Mouse (Mus musculus) brain, embryonic 18.5 days (tissue): Measurements from ENCODE around the gene Serpind1.

Experiments
- DNase-seq: peaks from one replicate; pipeline ENCODE4 v3.0.0-alpha.2; 2012; ENCODE audit warnings: low read depth, low spot score

The Serpind1 gene

DNA sequence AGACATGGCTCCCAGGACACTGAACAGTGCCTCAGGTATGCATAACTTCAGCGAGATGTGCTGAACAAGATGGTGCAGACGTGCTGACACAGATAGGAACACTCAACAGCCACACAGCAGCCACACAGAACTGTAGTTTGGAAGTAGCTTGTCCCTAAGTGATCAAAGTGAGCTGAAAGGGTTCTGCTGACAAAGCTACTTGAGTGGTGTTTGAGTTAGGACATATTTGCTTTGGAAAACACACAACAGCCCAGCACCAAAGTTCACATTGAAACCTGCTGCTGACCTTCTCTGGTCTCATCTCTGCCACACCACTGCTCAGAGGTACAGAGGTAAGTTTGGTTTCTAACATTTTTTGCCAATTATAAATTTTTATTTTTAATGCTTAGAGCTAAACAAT, at the start of gene Serpind1:
Serpind1 (plus strand) TSS at position 256 of the 400 bp plus-strand sequence.
- no peak for DNase-seq

DNA sequence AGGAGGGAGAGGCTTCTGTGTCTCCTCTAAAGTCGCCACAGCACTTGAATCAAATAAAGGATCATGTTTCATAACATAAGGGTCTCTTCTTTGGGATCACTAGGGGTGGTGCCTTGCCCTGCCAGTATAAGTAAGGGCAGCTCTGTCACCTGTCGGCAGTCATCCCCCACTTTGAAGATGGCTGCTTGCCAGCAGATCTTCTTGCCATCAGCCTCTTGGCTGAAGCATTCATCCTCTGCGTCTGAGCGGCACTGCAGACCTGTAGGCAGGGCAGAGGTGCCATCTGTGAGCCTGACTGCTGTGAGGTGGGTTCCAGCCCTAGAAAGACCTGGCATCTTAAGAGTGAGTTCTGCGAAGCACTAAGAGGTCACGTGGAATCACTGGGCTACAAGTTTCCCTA, 48.0 kb upstream of the Serpind1 start:
- no peak for DNase-seq

DNA sequence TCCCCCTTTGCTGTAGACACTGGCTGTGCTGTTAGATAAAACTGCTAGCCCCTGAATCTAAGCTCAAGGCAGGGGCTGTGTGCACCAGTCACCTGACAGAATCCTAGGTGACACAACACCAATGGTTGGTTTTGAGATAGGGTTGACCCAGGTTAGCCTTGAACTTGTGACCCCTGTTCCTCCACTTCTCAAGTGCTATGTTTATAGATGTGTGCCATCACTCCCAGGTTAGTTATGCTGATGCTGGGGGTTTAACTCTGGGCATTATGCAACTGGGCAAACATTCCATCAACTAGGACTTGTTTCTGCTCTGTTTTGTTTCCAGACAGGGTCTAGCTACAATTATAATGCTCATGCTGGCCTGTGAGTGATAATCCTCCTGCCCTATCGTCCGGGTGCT, 44.1 kb upstream of the Serpind1 start:
- no peak for DNase-seq

DNA sequence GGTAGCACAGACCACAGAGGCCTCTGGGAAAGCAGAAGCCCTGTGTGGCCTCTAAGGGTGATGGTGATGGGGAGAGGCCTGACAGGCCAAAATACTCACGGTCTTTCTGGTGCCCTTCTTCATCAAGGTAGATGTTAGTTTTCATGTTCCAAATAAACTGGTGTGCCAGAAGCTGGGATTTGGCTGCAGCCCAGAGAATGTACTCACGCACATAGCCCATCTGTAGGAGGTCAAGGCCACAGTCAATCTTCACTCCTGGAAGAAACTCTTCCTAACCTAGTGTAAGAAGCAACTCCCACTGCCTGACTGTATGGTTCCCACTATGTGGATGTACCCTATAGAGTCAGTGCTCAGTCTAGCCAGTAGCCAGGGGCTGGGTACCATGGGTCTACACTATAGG, 40.2 kb upstream of the Serpind1 start:
- DNase-seq: no peak

DNA sequence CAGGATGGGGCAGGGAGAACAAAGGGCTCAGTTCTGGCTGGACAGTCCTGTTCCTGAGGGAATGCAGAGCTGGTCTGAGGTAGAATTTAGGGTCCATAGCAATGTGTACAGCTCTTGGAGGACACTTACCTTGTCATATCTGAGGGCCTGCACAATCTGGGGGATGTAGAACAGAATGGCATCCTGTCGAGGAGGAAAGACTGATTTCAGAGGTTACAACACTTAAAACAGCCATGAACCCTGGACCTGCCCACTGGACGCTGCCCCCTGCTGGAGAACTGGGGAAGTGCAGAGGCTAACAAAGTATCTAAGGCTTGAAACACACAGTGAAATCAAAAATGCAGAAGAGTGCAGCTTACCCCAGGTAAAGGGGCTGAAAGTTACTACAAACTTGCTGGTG, 38.4 kb upstream of the Serpind1 start:
- no peak for DNase-seq

DNA sequence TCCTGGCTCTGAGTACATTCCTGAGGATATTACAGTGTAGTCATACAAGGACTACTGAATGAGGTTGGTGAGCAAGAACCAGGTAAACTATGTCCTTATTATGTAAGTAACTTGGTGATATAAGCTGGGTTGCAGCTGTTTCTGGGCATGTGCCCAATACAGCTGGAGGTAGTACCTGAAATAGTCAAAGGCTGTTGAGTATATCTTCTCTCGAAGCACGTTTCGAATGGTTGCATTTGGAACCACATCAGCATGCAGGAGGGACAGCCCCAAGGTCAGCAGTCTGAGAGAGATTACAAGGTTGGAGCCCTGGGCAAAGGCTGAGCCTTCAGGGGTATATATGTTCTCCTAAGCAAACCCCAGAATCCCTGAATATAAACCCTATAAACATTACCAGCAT, 30.4 kb upstream of the Serpind1 start:
- no peak for DNase-seq

DNA sequence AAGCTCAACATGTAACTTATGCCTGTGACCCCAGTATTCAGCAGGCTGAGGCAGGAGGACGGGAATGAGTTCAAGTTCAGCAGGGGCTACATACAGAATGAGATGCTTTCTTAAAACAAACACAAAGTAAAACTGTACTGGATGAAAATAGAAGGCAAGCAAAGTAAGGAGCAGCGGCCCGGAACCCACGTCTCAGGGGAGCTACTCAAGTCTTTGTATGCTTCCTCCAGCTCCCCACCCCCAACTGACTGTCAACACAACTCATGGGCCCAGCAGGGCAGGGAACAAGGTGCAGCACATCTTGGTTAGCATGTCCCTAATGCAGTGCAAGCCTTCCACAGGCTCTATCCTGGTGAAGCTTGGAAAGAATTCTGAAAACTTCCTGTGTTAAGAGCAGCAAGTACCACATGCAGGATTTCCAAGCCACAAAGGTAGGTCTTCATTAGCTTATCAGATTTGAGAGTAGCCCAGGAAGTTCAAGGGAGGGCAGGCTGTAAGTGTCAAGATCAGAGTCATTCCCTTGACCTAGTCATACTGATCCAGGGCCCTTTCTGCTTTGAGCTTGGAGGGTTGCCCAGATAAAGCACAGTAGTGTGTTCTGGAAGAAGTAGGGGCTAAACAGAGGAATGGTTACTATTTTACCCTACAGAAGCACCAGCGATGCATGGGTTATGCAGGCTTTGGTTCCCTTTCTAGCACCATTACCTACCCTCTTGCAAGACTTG, 27.5 kb upstream of the Serpind1 start:
- DNase-seq: no peak

DNA sequence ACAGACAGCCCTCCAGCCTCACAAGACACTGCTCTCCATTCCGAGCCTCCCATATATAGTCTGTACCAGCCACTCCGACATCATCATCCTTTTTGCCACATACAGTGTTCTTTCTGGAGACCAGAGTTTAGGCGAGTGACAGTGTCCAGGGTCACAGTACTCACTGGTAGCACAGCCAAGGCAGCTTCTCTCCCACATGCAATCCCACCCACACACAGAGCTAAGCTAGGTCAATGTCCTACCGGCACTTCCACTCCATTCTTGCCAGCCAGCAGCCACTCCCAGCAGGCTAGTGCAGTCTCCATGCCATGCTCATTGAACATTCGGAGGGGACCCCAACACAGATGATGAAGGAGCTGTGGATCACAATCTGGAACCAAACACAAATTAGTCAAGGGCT, 23.7 kb upstream of the Serpind1 start:
- no peak for DNase-seq

DNA sequence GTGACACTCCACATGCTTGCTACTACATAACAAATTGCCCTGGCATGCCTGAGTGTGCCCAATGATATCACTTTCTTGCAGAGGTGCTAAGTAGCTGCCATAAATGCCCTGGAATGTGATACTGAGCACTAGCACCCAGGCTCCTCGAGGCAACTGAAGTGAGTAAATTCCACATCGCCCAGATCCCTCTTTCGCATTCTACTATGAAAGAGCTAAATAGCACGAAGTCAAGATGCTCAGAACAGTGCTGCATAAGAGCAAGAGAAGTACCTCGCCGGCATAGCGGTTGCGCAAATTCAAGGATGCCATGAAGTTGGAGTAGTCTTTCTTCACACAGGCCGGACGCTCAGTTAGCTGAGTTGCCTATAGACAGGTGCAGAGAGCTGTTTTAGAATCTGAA, 22.1 kb upstream of the Serpind1 start:
- DNase-seq: no peak

DNA sequence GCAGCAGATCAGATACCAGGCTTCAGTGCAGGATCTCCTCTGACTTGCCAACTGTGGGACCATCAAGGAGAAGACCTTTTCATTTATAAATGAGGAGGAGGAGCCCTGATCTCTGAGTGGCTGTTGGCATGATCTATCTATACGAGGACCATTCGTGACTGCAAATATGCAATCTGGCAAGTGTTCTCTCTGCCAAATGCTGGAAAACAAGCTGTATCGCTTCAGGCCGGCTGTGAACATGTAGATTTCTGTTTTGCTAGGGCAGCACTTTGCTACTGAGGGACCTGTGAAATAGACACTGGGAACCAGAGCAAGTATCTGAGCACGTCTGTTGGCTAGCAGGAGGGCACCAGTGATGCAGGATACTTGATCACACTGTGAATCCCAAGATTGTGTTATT, 18.6 kb upstream of the Serpind1 start:
- no peak for DNase-seq

DNA sequence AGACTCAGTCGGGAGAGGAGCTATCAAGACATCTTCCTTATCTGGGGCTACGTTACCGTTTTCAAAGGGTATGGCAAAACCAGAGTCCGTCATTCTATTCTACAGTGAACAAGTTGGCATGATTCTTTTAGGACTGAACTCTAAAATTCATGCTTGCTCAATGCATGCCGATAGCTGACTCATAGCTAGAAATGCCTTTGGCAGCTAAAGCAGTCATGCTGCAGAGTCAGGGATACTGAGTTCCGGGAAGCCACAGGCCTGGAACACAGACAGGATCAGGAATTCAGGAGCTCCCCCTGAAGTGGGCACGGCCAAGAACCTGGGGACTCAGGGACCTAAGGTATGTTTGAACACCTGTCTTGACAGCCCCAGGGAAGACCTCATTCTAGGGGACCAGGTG, 14.6 kb upstream of the Serpind1 start:
- DNase-seq: no peak

DNA sequence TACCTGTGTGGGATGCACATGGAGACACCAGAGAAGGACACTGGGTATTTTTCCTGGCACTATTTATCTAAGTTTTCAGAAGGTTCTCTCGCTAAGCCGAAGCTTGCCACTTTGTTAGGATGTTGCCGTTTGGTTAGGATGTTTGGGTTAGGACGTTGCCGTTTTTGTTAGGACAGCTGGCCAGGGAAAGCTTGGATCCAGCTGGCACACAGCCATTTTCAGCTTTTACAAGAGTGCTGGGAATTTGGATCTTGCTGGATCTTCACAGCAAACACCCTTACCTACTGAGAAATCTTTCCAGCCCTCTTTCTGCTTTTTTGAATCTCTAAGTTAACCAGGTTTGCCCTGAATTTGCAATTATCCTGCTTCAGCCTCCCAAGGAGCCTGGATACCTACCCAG, 9.7 kb upstream of the Serpind1 start:
- no peak for DNase-seq

DNA sequence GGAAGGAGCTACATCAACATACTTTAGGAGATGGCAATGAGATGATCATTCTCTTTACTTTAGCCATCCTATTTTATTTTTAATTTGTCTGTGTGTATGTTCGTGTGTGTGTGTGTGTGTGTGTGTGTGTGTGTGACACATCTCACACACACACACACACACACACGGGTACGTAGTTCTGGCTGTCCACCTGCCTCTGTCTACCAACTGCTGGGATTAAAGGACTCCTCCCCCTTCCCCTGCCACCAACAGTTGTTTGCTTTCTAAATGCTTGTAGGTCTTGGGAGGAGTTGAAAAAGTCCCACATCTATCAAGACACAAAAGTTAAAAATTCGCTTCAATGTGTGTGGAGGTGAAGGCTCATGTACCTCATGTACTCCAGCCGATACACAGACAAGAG, 6.4 kb upstream of the Serpind1 start:
- no peak for DNase-seq

DNA sequence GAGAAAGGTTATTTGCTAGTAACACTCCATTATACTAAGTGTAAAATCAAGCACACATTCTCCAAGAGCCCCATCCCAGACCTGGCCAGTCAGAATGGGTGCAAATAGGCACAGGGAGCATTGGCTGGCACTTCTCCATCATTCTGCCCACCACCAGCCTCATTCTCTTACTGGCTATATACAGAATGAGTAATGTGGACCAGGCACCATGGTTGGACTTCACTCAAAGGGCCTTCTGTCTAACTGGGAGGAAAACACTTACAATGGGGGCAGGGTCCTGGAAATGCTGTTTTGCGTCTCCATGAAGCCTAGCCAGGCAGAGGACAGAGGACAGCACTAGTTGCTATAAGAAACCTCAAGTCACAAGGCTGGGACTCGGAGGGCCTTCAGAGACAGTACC, 5.1 kb upstream of the Serpind1 start:
- no peak for DNase-seq

DNA sequence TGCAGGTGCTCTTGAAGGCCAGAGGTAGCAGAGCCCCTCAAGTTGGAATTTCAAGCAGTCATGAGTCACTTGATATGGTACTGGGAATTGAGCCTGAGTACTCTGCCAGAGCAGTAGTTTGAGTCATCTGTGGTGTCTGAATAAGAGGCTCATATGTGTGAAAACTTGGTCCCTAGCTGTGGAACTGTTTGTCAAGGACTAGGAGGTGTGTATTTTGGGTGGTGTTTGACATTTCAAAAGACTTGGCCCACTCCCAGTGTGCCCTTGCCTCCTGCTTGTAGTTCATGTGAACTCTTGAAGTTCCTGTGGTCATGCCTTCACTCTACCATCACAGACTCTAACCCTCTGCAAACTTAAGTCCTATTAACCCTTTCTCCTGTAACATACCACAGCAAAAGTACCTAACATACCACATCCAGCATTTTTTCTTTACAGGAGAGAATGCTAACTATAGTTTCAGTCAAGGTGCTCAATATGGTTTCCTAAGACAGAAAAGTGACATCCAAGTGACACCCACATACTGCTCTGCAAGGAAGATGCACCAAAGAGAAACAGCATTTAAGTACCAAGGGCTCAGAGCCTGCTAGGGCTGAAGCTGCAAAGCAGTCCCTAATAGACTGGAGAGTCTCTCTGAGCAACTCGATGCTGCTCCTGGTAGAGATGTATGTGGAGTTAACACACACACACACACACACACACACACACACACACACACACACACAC, 1.2 kb upstream of the Serpind1 start:
- DNase-seq: no peak

DNA sequence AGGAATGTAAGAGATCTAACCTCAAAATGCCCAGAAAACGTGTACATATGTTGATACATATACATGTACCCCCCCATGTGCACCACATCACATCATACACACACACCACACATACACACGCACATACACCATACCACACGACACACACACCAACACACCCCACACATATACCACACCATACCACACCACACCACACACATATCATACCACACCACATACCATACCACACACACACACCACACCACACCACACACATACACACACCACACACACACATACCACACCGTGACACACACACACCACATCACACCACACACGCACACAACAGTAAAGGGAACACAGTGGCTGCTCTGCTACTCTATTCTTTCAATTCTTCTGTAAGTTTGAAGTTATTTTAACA, 684 bp downstream of the Serpind1 start:
- DNase-seq: no peak

DNA sequence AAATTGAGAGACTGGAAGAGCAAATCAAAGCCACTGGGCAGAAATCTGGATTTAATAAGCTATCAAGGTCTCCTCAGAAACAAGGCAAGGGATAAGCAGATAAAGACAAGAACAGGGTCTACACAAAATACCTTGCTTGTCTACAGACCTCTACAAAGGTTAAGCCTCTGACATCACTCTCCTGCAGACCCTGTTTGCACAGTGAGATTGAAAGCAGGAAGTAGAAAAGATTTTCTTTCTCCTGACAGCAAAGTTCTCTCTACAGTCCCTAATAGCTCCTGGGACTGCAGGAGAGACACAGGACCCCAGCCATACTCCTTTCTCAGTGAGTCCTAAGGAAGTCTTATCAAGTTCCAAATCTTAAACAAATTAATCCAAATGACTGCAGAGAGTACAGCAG, 3.4 kb downstream of the Serpind1 start:
- DNase-seq: no peak

DNA sequence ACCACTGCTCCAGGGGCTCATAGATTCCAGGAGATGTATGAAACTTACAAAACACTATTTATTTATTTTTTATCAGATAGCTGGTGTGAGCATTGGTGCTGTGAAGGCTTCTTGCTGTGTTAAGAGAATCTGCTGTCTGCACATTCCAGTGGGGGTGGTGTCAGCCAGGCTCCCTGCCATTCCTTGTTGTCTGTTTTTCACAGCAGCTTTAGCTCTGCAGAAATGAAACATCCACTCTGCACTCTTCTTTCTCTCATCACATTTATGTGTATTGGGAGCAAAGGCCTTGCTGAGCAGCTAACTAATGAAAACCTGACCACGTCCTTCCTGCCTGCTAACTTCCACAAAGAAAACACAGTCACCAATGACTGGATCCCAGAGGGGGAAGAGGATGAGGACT, 4.9 kb downstream of the Serpind1 start:
- no peak for DNase-seq

DNA sequence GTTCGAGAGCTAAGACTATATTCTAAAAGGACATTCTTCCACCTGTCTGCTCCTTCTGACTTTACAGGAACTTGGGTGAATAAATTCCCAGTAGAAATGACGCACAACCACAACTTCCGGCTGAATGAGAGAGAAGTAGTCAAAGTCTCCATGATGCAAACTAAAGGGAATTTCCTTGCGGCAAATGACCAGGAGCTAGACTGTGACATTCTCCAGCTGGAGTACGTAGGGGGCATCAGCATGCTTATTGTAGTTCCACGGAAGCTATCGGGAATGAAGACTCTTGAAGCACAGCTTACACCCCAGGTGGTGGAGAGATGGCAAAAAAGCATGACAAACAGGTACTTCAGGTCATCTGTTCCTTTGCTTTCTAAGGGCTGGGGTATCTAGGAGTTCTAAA, 8.5 kb downstream of the Serpind1 start:
- DNase-seq: no peak

DNA sequence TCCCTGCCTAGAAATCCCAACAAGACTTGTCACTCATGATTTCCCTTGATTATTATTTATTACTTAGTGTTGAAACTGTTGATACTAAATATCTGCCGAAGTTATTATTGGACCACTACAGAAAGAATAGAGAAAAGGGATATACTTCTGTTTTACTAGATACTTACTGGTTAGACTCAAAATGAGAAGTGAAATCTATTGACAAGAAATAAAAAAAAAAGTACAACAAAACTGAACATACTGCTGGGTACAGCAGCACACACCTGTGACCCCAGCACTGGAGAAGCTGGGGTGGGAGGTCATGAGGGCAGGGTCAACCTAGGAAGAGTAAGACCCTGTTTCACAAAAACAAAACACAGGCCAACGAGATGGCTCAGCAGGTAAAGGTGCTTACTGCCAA, 9.5 kb downstream of the Serpind1 start:
- no peak for DNase-seq

DNA sequence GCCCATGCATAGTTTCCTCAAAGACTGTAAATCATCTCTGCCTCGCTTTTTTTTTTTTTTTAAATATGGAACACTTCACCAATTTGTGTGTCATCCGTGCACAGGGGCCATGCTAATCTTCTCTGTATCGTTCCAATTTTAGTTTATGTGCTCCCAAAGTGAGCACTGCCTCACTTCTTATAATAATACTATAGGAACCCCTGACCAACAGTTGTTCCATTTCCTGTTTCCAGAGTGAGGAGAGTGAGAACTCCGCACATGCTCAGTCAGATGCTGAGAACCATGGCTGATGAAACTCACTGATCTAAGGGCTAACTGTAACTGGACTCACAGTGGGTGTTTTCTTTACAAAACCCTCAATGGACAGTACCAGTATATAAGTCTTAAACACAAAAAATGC, 10.7 kb downstream of the Serpind1 start:
- no peak for DNase-seq

DNA sequence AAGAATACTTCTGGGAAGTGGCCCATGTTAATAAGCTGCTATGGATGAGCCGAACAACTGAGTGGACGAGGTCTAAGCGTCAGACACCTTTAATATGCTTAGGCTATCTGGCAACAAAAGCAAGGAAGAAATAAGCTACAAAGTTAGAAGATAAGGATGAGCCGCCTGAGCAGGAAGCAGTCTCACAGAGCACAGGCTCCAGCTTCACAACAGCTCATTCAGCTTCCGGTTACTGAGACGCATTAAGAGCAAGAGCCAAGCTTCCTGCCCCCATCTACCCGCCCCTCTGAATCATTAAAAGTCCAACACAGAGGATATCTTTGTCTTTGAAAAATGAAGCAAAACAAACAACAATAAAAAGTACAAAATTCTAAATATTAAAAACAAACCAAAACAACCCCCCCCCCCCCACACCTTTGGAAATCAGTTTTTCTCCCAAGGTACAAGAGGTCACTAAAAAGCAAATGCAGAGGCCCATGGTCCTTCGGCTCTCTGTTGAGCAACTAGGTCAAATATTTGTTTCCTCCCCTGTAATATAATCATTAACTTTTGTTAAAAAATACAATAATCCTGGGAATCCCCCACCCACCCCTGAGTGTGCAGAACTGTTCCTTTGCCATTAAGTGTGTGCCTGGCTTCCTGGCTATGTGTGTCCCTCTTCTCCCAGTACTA, 14.1 kb downstream of the Serpind1 start:
- no peak for DNase-seq

DNA sequence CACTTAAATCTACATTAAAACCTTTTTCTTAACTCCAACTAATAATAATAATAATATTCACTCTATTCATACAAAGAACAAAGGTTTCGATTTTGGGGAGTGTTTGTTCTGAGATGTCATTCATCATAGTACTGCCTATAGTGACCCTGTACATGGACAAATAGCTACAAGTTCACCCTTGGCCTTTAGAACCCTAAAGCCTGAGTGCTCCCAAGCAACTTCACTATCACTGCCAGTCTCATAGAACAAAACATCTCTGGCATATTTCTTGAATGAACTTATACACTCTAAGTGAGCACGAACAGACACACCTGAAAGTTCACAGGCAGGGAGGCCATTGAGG, 14.6 kb downstream of the Serpind1 start:
- no peak for DNase-seq
